Mouse (Mus musculus): ENCODE measurements around the gene Twist1.
A peak's percentile ranks its signal among the peaks of the same experiment; 100 is the strongest.

The Twist1 gene

GRCm38 (mm10) chr12:33957400-33958240, at the start of gene Twist1:
Gene Twist1, plus strand, starts transcription at chr12:33957671.
- peak; percentile 71 for DNase-seq (ENCODE audit: low spot score)

GRCm38 (mm10) chr12:33926751-33927150, 30.7 kb upstream of the Twist1 start:
- DNase-seq (ENCODE audit: low spot score) = no peak

GRCm38 (mm10) chr12:33927334-33928098, 30.0 kb upstream of the Twist1 start:
- DNase-seq (ENCODE audit: low spot score) = no peak

- DNase-seq (ENCODE audit: low spot score) = no peak
Measured at GRCm38 (mm10) chr12:33928331-33929192, 28.9 kb upstream of the Twist1 start, which contains the start of gene Ferd3l. Gene Ferd3l, plus strand, starts transcription at chr12:33928425.

GRCm38 (mm10) chr12:33952843-33953242, 4.6 kb upstream of the Twist1 start:
- DNase-seq (ENCODE audit: low spot score) = no peak

GRCm38 (mm10) chr12:33954931-33955565, 2.4 kb upstream of the Twist1 start:
- no peak for DNase-seq (ENCODE audit: low spot score)

GRCm38 (mm10) chr12:33955606-33956295, 1.7 kb upstream of the Twist1 start:
- DNase-seq (ENCODE audit: low spot score) = no peak

- no peak for DNase-seq (ENCODE audit: low spot score)
Measured at GRCm38 (mm10) chr12:33956576-33957399, 683 bp upstream of the Twist1 start.

- DNase-seq (ENCODE audit: low spot score) = peak; percentile 29
Measured at GRCm38 (mm10) chr12:33958241-33959194, 1.0 kb downstream of the Twist1 start.

GRCm38 (mm10) chr12:33959206-33959605, 1.7 kb downstream of the Twist1 start:
- no peak for DNase-seq (ENCODE audit: low spot score)

- DNase-seq (ENCODE audit: low spot score) = no peak
Measured at GRCm38 (mm10) chr12:33959846-33960245, 2.4 kb downstream of the Twist1 start.

GRCm38 (mm10) chr12:33961013-33961412, 3.5 kb downstream of the Twist1 start:
- DNase-seq (ENCODE audit: low spot score) = no peak

GRCm38 (mm10) chr12:33962118-33962772, 4.8 kb downstream of the Twist1 start:
- DNase-seq (ENCODE audit: low spot score) = no peak

- no peak for DNase-seq (ENCODE audit: low spot score)
Measured at GRCm38 (mm10) chr12:33962773-33963130, 5.3 kb downstream of the Twist1 start.

GRCm38 (mm10) chr12:33963671-33964369, 6.3 kb downstream of the Twist1 start:
- no peak for DNase-seq (ENCODE audit: low spot score)

- no peak for DNase-seq (ENCODE audit: low spot score)
Measured at GRCm38 (mm10) chr12:33964427-33964826, 7.0 kb downstream of the Twist1 start.

- DNase-seq (ENCODE audit: low spot score) = no peak
Measured at GRCm38 (mm10) chr12:33965661-33966360, 8.3 kb downstream of the Twist1 start.
